Mouse (Mus musculus): ENCODE results near the gene Abl2.

DNA sequence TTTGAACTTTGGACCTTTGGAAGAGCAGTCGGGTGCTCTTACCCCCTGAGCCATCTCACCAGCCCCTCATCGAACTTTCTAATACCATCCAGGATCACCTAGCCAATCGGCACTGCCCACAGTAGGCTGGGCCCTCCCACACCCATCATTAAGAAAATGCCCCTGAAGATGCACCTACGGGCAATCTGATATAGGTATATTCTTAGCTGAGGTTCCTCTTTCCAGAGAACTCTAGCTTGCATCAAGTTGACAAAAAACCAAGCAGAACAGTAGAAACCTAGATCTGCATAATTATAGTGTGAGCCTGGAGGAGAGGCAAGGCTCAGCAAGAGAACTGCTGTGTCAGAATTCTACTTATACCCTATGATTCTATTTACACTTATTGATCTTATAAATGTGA is 24.7 kb upstream of the Abl2 start:
- TF ChIP-seq EP300 (IDR thresholded peaks at IDR 0.05; ENCODE audit: low read depth) (no peak), CTCF (IDR thresholded peaks at IDR 0.05; ENCODE audit: low read depth) (no peak)

Measured in liver, embryonic 14.5 days (tissue).